Mouse (Mus musculus) forebrain, embryonic 15.5 days (tissue): ENCODE data around the gene Gm28557. TPM values are rescaled to one million over a fixed set of nuclear protein-coding genes. Genes with fewer than 3 reads are reported as not detected.
"Not testable (repeated sequence)": the region's sequence is repeated elsewhere in the genome, so short reads cannot be mapped to it uniquely, and the experiment has no call there.

ENCODE experiments used
- ATAC-seq: fragments of 200-750 bp; cut with Nextera tagmentation; replicated peaks from 2 replicates; pipeline ENCODE4 v1.8.0; 2017; ENCODE audit warnings: mild to moderate bottlenecking, moderate TSS enrichment, moderate library complexity
- H3K27ac ChIP-seq: fragments of 300-500 bp; sonication (generic); replicated peaks from 2 replicates; pipeline ENCODE4 v1.5.1; 2015; ENCODE audit warnings: mild to moderate bottlenecking, inconsistent platforms
- H3K27me3 ChIP-seq: fragments of 300-500 bp; sonication (generic); 2 replicates; pipeline ENCODE4 v1.6.1; 2015; ENCODE audit warnings: inconsistent platforms
- H3K36me3 ChIP-seq: fragments of 300-500 bp; sonication (generic); 2 replicates; pipeline ENCODE4 v1.6.1; 2015; ENCODE audit warnings: mild to moderate bottlenecking, inconsistent platforms
- H3K4me1 ChIP-seq: fragments of 300-500 bp; sonication (generic); 2 replicates; pipeline ENCODE4 v1.6.1; 2015; ENCODE audit warnings: inconsistent platforms
- H3K4me2 ChIP-seq: fragments of 300-500 bp; sonication (generic); replicated peaks from 2 replicates; pipeline ENCODE4 v1.6.1; 2015; ENCODE audit warnings: mild to moderate bottlenecking, inconsistent platforms
- H3K4me3 ChIP-seq: fragments of 300-500 bp; sonication (generic); 2 replicates; pipeline ENCODE4 v1.5.1; 2015; ENCODE audit warnings: mild to moderate bottlenecking, inconsistent platforms
- H3K9ac ChIP-seq: fragments of 300-500 bp; sonication (generic); replicated peaks from 2 replicates; pipeline ENCODE4 v1.6.1; 2015; ENCODE audit warnings: mild to moderate bottlenecking, inconsistent platforms
- H3K9me3 ChIP-seq: fragments of 300-500 bp; sonication (generic); 2 replicates; pipeline ENCODE4 v1.6.1; 2016; ENCODE audit warnings: inconsistent platforms
- WGBS: fragments of 180-500 bp; shearing (Covaris S2); methylation state at CpG from one replicate; pipeline ENCODE4 v1.1.7; 2015; ENCODE audit warnings: mixed read lengths; 5-methylcytosine and 5-hydroxymethylcytosine counted together
- polyA plus RNA-seq: library from polyadenylated mRNA; unstranded; fragments of >200 nt; fragmentation: Nextera tagmentation; extraction: Ambion mirVana; gene quantifications from 2 replicates; pipeline ENCODE4 v1.2.1, GENCODE M21; 2015

Gm28557 gene
- 1.1 and 1.9 TPM in 2 replicates for polyA plus RNA-seq

DNA sequence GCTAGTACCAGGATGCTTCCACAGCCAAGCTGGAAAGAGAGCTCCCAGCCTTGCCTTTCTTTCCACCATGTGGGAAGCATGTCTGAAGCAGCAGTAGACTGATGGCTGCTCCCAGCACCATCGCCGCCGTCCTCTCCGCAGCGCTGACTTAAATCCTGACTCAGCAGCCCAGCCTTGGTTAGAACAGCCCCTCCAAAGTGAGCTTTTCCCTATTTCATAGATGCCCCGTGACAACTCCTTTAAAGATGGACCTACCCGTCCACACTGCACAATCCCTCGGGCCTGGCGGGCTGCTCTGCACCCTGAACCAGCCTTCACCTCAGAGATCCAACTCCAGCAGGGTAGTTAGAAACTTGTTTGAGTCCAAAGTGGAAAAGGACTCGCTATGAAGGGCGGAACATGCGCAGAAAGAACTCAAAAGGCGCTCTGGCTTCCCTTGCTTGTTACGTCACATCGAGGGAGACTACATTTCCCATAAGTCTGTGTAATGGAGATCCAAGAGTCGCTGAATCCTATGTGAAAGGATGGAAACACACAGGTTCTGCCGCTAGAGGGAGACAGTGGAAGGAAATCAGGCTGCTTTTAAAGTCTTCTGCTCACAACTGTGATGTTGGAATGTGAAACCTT is at the start of gene Gm28557:
TSS of gene Gm28557 (minus strand) at position 411 of the 627 bp plus-strand sequence.
- Histone ChIP-seq H3K4me2 (peak within 1 kb of the TSS; percentile 75), H3K4me3 (peak within 1 kb of the TSS; percentile 55), H3K9me3 (no peaks in the 10 kb centered on the region), H3K27ac (peak within 1 kb of the TSS; percentile 51), H3K27me3 (no peaks in the 10 kb centered on the region), H3K4me1 (peaks cover 9% of the 10 kb centered on the region), H3K36me3 (no peaks in the 10 kb centered on the region), H3K9ac (peak within 1 kb of the TSS; percentile 56)
- peak; percentile 99 for ATAC-seq
- WGBS: under 1% methylated on average over 17 of the region's 17 CpGs

DNA sequence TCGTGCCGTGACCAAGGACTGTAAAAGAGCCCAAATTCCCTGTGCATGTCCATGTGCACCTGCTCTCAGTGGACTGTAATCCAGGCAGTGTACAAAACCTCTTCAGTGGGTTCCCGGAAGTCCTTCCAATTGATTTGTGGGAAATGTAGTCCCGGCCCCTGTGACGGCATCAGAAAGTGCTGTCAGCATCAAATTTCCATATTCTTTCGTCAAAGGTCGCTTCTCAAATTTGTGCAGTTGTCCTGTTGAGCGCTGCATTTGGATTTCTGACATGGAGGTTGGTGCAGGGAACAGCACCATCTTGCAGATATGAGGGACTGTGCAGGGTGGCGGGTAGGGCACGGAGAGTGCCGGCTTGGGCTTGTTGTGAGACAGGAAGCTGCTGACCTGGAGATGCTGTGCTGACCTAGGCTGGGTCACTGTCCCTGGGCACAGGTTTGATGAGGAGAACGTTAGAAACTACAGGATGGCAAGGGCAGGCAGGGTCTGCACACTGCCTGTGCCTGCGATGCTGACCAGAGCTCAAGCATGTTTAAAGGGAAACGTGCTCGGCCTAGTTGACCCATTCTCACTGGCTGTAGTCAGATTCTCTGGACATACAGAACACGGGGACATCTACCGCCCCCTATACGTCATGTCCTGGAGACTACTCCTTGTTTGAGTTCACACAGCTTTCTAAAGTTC is 19.8 kb upstream of the Gm28557 start:
- no peaks in the 10 kb centered on the region for H3K9me3 ChIP-seq
- ATAC-seq: peak; percentile 98
- WGBS: under 1% methylated on average over 18 of the region's 18 CpGs
- peak overlapping the region; percentile 63 for H3K4me3 ChIP-seq
- H3K27ac ChIP-seq: peak overlapping the region; percentile 56
- peak overlapping the region; percentile 69 for H3K9ac ChIP-seq
- H3K27me3 ChIP-seq: no peaks in the 10 kb centered on the region
- peak overlapping the region; percentile 91 for H3K4me2 ChIP-seq
- no peaks in the 10 kb centered on the region for H3K36me3 ChIP-seq
- peaks cover 10% of the 10 kb centered on the region for H3K4me1 ChIP-seq

DNA sequence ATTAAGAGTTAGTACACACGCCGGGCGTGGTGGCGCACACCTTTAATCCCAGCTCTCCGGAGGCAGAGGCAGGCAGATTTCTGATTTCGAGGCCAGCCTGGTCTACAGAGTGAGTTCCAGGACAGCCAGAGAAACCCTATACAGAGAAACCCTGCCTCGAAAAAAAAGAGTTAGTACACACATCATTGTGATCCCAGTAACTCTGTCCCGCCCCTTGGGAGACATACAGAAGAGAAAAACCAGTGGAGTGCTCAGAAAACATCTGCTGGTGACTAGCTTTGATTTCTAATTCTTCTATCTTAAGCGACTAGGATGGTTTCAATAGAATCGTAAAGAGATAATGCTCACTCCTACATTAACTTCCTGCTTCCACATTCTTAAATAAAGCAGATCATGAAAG is 19.1 kb upstream of the Gm28557 start:
- H3K9me3 ChIP-seq, H3K27me3 ChIP-seq, H3K4me1 ChIP-seq, H3K36me3 ChIP-seq, H3K27ac ChIP-seq, H3K9ac ChIP-seq: not testable (repeated sequence)
- peak overlapping the region; percentile 63 for H3K4me3 ChIP-seq
- 82% methylated on average over 10 of the region's 10 CpGs for WGBS
- peak; percentile 26 for ATAC-seq
- peak overlapping the region; percentile 91 for H3K4me2 ChIP-seq

DNA sequence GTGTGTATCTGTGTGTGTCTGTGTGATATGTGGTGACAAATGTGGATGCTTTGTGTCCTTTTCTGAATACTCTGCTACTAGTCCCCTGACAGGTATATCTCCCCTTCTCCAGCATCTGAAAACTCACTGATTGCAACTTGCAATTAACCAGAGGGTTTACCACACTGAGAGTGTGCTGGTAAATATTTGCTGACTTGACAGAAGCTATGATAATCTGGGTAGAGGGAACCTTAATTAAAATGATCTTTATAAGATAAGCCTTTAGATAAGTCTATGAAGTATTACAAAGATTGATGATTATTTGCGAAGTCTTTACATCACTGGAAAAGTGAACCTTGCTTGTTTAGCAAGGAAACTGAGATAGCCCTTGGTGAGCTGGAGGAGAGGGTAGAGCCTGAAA is 16.1 kb upstream of the Gm28557 start:
- Histone ChIP-seq H3K9me3 (no peaks in the 10 kb centered on the region), H3K4me1 (peaks cover 10% of the 10 kb centered on the region), H3K9ac (no peak overlapping the region), H3K4me3 (no peak overlapping the region), H3K27me3 (no peaks in the 10 kb centered on the region), H3K27ac (no peak overlapping the region), H3K36me3 (no peaks in the 10 kb centered on the region), H3K4me2 (no peak overlapping the region)
- ATAC-seq: no peak
- WGBS: 90% methylated on average over 1 of the region's 1 CpGs

DNA sequence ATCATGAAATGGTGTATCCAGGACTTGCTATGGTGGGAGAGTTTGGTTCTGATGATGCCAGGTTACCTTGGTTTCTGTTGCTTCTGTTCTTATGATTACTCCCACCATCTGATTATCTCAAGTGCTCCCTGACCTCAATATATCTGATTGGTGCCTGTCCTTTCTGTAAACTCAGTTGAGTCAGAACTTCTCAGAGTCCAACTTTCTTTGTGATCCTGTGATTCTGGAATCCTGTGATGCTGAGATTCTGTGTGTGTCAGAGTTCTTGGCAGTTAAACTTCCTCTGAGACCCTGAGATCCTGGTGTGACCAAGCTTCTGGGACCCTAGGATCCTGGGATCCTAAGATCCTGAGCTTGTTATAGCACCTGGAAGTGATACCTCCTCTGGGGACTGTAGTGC is 13.0 kb upstream of the Gm28557 start, which contains the start of gene Zfp759:
TSS of gene Zfp759 (plus strand) at position 301 of the 400 bp plus-strand sequence.
- not testable (repeated sequence) for H3K9ac ChIP-seq, H3K9me3 ChIP-seq, H3K4me3 ChIP-seq, ATAC-seq, H3K4me2 ChIP-seq, H3K4me1 ChIP-seq, H3K27me3 ChIP-seq, H3K27ac ChIP-seq, H3K36me3 ChIP-seq

DNA sequence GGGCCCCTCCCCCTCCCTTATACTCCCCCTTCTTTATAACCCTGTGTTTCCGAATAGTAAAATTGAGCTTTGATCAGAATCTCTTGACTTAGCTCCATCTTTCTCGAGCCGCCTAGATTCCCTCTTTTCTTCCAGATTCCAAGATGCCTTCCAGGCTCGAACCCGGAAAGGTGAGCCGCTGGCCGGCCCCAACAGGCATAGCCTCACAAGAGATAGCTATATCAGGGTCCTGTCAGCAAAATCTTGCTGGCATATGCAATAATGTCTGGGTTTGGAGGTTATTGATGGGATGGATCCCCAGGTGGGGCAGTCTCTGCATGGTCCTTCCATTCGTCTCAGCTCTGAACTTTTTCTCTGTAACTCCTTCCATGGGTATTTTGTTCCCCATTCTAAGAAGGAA is 7.8 kb upstream of the Gm28557 start, which contains the start of gene Rslcan18:
TSS of gene Rslcan18 (minus strand) at position 101 of the 400 bp plus-strand sequence.
- H3K36me3 ChIP-seq, H3K9ac ChIP-seq, H3K4me3 ChIP-seq, ATAC-seq, H3K27ac ChIP-seq, H3K4me2 ChIP-seq, H3K4me1 ChIP-seq, H3K9me3 ChIP-seq, H3K27me3 ChIP-seq: not testable (repeated sequence)
- 93% methylated on average over 8 of the region's 8 CpGs for WGBS

DNA sequence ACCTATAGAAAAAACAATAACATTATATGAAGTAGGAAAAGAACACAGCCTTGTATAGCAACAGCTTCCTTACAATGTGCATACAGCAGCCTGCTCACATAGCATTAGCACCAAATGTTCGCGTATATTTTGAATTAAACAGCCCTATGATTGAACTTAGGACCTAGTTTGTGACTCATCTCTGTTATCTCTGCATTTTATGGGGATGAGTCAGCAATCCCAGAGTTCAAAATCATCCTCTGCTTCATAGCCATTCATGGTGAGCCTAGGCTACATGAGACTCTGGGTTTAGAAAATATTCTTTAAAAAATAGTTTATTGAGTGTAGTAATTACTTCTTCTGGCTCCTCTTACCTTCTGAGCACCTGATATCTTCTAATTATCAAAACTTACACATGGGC is 4.9 kb upstream of the Gm28557 start:
- WGBS: 90% methylated on average over 2 of the region's 2 CpGs
- Histone ChIP-seq H3K27me3 (no peaks in the 10 kb centered on the region), H3K36me3 (no peaks in the 10 kb centered on the region), H3K4me1 (0 out of 2 replicates have a peak, but pooled peaks cover 3% of the 10 kb centered on the region), H3K9ac (no peak overlapping the region), H3K4me3 (no peak overlapping the region), H3K4me2 (no peak overlapping the region), H3K9me3 (no peaks in the 10 kb centered on the region), H3K27ac (no peak overlapping the region)
- no peak for ATAC-seq

DNA sequence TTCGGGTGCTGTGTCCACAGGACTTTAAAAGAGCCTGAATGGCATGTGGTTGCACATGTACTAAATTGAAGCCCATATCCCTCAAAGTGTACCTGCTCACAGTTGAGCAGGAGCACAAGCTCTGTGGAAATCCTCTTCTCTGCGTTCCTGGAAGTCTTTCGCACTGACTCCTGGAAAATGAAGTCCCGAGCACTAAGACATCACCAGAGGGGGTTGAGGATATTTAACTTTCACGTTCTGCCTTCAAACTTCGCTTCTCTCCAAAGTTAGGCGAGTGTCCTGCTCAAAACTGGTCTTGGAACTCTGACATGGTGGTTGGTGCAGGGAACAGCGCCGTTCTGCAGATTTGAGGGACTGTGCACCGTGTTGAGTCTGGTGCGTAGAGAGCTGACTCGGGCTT is 3.7 kb upstream of the Gm28557 start:
- no peak overlapping the region for H3K9ac ChIP-seq
- 86% methylated on average over 12 of the region's 12 CpGs for WGBS
- no peaks in the 10 kb centered on the region for H3K9me3 ChIP-seq
- H3K4me3 ChIP-seq: no peak overlapping the region
- H3K4me1 ChIP-seq: peaks cover 9% of the 10 kb centered on the region
- H3K27me3 ChIP-seq: no peaks in the 10 kb centered on the region
- no peak overlapping the region for H3K4me2 ChIP-seq
- no peak for ATAC-seq
- H3K27ac ChIP-seq: no peak overlapping the region
- H3K36me3 ChIP-seq: no peaks in the 10 kb centered on the region

DNA sequence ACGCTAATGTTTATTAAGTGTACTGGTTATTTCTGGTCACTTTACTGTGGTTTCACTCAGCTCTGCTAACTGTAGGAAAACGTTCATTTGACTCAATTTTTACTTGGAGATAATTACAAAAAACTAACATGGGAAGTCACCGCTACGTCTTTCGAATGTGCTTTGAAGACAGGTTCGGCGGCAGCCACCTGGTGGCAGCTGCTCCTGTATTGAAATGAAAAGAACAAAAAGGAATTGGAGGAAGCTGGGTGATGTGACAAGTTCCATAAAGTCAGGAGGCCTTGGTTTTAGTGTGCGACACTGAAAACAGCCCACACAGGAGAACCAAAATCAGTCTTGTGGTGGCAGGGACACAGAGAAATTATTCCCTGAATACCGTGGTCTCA is 410 bp upstream of the Gm28557 start:
- H3K27ac ChIP-seq: peak overlapping the region; percentile 29; the same call in 1 of the 2 replicates
- H3K4me2 ChIP-seq: peak overlapping the region; percentile 75
- no peaks in the 10 kb centered on the region for H3K27me3 ChIP-seq
- peaks cover 9% of the 10 kb centered on the region for H3K4me1 ChIP-seq
- ATAC-seq: peak; percentile 63
- no peaks in the 10 kb centered on the region for H3K36me3 ChIP-seq
- 4% methylated on average over 9 of the region's 9 CpGs for WGBS
- peak overlapping the region; percentile 17; the same call in 1 of the 2 replicates for H3K9ac ChIP-seq
- no peaks in the 10 kb centered on the region for H3K9me3 ChIP-seq
- H3K4me3 ChIP-seq: peak overlapping the region; percentile 55

DNA sequence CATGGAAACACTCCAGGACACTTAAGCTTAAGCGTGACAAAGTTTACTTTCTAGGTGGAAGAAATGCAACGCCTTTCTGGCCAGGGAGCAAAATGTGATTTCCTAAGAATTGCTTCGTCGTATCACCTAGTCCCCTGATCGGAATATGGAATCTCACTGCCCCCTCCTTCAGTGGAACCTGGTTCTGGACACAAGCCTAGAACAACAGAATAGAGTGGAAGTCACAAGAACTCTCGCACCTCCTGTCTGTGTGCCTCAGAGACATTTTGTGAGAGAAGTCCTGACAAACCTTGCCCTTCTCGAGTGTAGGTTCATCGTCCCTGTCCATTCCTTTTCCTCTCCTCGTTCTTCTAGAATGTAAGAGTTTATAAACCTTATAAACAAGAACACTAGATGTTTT is 723 bp downstream of the Gm28557 start:
- no peak overlapping the region for H3K27ac ChIP-seq
- peaks cover 9% of the 10 kb centered on the region for H3K4me1 ChIP-seq
- no peak for ATAC-seq
- 71% methylated on average over 9 of the region's 9 CpGs for WGBS
- peak overlapping the region; percentile 75 for H3K4me2 ChIP-seq
- no peaks in the 10 kb centered on the region for H3K36me3 ChIP-seq
- H3K9me3 ChIP-seq: no peaks in the 10 kb centered on the region
- peak overlapping the region; percentile 55 for H3K4me3 ChIP-seq
- H3K27me3 ChIP-seq: no peaks in the 10 kb centered on the region
- H3K9ac ChIP-seq: peak overlapping the region; percentile 56; the same call in 1 of the 2 replicates

DNA sequence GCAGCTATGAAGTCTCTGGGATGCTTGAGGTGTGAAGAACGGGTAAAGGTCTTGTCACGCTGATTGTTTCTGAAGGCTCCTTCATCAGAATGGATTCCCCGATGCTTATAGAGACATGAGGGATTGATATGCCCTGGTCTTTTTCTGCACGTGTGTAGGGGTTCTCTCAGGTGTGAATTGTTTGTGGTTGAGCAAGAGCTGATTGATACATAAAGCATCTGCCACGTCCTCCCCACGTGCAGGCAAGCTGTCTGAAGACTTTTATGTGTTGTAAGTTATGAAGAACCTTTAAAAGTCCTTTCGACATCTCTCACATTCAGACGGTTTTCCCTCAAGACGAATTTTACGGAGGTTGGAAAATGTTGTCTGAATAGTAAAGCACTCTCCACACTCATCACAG is 10.5 kb downstream of the Gm28557 start, which contains the start of gene Zfp708:
TSS of gene Zfp708 (minus strand) at position 101 of the 400 bp plus-strand sequence.
- Histone ChIP-seq H3K4me2 (no peak within 1 kb of the TSS), H3K9me3 (no peaks in the 10 kb centered on the region), H3K27ac (no peak within 1 kb of the TSS), H3K27me3 (no peaks in the 10 kb centered on the region), H3K4me1 (no peaks in the 10 kb centered on the region), H3K36me3 (no peaks in the 10 kb centered on the region), H3K9ac (no peak within 1 kb of the TSS), H3K4me3 (no peak within 1 kb of the TSS)
- 91% methylated on average over 10 of the region's 10 CpGs for WGBS
- no peak for ATAC-seq

DNA sequence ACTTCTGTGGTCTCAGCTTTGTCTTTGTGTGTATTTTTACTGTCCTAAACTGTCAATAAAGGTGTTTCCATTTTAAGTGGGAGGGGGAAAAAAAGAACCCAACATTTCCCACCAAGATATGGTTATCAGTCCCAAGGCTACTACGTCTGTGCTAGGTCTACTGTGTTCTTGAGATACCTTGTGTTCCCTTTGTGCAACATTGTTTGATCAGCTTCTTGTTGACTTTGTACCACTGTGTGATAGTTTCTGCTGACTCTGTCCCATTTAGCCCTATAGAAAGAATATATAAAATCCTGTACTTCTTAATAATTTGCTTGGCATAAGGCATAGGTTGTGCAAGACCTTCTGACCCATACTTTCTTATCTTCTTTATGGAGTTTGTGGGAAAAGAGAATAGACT is 18.2 kb downstream of the Gm28557 start:
- no peaks in the 10 kb centered on the region for H3K36me3 ChIP-seq
- WGBS: 88% methylated on average over 1 of the region's 1 CpGs
- ATAC-seq: no peak
- H3K9ac ChIP-seq: no peak overlapping the region
- no peaks in the 10 kb centered on the region for H3K4me1 ChIP-seq
- no peak overlapping the region for H3K27ac ChIP-seq
- no peak overlapping the region for H3K4me3 ChIP-seq
- no peak overlapping the region for H3K4me2 ChIP-seq
- no peaks in the 10 kb centered on the region for H3K27me3 ChIP-seq
- no peaks in the 10 kb centered on the region for H3K9me3 ChIP-seq
